Mouse (Mus musculus) mature B cell (primary cell): ENCODE results near the gene Keap1.
"Not testable (repeated sequence)": the region's sequence is repeated elsewhere in the genome, so short reads cannot be mapped to it uniquely, and the experiment has no call there.

Source experiments
- in situ Hi-C: fragments of 300-500 bp; cut with MboI; formaldehyde crosslinking; loops from 2 replicates; pipeline ENCODE4 v1.14.3; 2019

Gene Keap1

DNA sequence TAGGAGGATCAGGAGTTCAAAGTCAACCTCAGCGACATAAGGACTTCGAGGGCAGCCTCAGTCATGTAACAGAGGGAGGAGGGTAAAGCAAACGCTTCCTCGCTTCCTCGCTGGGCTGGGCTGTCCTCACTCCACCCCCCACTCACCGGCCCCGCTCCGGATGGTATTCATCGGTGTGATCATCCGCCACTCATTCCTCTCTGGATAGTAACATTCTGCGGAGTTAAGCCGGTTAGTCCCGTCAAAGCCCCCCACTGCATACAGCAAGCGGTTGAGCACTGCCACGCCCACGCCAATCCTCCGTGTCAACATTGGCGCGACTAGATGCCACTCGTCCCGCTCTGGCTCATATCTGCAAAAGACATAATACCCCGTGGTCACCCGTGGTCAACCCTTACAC is 7.6 kb downstream of the Keap1 start:
- in situ Hi-C loops: no loop called here

DNA sequence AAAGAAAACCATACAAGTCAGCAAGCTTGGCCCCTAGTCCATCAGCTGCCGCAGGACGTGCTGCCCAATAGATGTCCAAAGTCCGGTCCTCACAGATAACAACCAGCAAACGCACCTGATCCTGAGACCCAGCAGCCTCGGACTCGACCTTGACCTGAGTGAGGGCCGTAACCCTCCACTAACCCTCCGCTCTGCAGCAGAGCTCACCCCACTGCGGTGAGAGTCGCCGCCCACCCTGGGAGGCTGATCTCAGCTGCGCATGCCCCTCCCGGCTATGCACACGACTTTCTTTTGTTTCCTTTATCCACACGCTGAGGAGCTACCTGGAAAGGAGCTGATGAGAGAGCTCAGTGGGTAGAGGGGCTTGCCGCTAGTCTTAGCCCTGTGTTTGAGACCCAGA is 11.8 kb downstream of the Keap1 start:
- in situ Hi-C loops: no loop called here

DNA sequence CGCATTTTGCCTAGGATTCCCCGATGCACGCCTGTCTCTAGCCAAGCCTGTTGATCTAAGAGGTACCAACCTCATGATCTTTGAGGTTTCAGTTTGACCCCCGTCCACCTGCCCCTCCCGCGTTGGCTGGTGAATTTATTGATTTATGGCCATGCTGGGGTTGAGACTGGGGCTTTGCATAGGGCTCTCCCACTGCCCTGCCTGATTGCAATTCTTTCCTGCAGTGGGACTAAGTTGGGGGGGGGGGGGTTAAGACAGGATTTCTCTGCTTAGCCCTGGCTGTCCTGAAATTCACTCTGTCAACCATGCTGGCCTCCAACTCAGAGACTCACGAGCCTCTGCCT is 13.8 kb downstream of the Keap1 start:
- in situ Hi-C loops: no loop called here

DNA sequence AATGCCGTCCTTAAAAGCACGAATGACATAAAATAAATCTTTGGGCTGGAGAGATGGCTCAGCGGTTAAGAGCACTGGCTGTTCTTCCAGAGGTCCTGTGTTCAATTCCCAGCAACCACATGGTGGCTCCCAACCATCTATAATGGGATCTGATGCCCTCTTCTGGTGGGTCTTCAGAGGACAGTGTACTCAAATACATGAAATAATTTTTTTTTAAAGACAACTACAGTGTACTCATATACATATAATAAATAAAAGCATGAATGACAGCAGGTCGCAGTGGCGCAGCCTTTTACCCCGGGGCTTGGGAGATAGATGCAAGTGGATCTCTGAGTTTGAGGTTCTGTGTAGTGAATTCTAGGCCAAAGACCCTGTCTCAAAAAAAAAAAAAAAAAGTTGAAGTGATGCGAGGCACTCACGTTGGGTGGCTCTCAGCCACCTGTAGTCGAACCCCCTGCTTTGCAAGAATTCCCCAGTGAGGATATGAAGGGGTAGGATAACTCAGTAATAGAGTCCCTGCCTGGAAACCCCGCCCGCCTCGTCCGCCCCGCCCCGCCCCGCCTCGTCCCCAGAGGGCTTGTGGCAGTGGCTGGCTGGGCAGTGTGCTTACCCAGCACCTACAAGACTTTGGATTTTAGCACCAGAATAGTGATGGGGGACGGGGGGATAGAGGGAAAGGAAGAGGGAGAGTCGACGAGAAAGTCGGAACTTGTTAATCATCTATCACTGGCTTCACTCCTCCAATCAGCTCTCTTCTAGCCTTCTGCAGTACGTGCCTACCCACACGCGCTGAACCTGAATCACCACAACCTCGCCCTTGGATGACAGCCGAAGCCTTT is 14.4 kb downstream of the Keap1 start:
- in situ Hi-C loops: no loop called here

DNA sequence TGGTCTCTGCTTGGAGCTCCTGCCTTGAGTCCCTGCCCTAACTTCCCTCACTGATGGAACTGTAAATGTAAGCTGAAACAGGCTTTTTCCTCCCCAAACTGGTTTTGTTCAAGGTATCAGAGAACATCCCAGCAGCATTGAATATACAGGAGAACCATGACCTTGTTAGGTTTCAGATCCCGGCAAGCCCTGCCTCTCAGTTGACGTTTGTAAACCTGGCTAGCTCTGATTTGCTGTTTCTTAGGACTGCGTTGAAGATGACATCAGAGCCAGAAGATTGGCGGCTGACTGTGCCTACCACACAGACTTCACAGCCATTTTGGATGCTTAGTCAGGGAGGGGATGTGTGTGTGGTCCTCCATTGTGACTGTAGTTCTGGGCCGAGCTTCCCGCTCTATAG is 15.3 kb downstream of the Keap1 start:
- in situ Hi-C loops: no loop called here

DNA sequence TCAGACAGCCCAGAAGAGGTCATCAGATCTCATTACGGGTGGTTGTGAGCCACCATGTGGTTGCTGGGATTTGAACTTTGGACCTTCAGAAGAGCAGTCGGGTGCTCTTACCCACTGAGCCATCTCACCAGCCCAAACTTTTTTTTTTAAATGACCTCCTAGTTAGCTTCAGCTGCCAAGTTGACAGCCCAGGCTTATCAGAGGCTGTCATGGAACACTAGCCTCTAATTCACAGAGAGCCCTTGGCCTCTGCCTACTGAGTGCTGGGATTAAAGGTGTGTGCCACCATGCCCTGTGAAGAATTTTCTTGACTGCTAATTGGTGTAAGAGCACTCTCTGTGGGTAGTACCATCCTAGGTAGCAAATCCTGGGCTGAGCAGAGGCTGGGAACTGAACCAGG is 15.7 kb downstream of the Keap1 start:
- in situ Hi-C loops: not testable (repeated sequence)

DNA sequence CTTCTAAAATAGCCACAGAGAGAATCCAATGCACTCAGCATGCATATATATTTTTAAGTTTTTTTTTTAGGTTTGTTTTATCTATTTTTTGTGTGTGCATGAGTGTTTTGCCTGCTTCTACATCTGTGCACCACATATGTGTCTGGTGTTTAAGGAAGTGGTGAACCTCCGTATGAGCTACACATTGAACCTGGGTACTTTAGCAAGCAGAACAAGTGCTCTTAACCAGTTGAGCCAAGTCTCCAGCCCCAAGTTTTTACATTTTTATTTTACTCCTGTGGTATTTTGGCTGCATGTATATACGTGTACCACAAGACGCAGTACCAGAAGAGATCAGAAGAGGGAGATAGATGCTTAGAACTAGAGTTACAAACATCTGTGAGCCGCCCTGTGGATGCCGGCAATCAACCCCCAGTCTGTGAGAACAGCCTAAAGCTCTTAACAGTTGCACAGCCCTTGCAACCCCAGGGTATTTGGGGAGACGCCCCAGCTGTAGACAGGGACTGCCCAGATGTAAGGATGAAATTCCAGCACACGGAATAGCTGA is 17.7 kb downstream of the Keap1 start:
- in situ Hi-C loops: no loop called here

DNA sequence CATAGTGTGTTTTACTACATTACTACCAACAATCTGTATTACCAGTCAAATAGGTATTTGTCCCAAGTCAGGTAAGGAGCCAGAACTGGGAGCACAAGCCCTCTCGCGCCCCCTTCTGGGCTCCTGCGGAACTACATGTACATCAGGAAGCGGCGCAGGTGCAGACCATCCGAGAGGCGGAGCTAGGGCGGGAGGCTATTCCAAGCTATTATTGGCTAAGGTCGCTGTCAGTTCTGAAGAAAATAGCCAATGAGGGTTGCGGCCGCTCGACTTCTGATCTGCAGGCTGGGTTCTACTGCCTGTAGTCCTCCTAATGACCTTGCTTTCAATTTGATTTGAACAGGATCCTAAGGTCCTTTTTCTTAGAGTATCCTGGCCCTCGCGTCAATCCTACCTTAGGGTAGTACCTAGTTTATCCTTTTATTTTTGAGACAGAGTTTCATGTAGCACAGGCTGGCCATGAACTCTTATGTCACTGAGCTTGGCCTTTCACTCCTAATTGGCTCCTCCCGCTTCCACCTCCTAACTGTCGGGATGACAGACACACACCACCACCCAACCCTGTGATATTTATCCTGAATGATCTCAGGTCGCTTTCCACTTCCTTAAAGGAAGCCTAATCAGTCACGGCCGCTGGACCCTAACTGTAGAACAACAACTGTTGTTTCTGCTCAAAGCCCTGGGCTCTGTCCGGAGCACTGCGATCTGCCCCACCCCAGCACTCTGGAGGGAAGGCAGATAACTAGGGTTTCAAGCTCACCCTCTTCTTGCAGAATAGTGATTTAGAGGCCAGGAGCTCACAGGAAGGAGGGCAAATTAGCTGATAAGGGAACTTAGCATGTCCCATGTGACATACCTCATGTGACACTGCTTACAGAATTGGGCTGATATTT is 18.4 kb downstream of the Keap1 start:
- in situ Hi-C loops: no loop called here

DNA sequence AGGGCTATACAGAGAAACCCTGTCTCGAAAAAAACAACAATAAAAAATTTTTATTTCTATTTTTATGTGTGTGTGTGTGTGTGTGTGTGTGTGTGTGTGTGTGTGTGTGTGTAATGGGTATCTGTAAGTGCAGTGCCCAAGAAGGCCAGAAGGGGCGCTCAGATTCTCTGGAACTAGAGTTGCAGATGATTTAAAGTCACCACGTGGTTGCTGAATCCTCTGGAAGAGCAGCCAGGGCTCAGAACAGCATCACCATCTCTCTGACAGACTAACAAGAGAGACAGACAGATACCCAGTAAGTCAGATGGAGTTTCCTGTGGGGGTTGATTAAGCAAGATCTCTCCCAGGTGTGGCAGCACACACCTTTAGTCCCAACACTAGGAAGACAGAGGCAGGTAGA is 19.3 kb downstream of the Keap1 start:
- in situ Hi-C loops: no loop called here

DNA sequence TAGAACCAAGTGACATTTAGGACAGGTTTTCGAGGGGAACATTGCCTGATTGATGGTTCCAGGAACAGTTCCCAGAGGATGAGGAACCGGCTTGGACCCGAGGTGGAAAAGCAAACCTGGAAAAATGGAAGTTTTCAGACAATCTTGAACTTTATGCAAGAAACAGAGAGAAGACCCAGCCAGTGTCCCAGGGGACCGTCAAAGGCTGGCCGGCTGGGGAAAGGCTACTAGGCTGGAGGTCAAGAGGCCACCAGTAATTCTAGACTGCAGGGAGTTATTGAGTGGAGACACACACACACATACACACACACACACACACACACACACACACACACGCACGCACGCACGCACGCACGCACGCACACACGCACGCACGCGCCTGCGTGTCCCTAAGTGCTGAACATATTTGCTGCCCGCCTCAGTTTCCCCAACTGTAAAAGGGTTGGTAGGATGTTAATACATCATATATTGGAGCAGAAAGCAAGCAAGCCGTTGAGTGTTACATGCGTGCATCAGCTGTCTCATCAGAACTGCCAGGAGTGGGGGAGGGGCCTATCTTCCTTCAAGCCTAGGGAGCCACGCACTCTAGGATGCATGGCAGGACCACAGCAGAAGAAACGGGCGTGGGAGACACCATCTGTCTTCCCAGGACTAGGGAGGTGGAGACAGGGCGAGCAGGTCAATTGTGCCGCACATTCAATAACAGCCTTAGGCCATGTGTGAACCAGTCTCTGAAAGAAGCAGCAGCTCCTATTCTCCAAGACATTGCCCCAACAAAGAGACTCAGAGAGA is 22.9 kb downstream of the Keap1 start:
- in situ Hi-C loops: no loop called here

DNA sequence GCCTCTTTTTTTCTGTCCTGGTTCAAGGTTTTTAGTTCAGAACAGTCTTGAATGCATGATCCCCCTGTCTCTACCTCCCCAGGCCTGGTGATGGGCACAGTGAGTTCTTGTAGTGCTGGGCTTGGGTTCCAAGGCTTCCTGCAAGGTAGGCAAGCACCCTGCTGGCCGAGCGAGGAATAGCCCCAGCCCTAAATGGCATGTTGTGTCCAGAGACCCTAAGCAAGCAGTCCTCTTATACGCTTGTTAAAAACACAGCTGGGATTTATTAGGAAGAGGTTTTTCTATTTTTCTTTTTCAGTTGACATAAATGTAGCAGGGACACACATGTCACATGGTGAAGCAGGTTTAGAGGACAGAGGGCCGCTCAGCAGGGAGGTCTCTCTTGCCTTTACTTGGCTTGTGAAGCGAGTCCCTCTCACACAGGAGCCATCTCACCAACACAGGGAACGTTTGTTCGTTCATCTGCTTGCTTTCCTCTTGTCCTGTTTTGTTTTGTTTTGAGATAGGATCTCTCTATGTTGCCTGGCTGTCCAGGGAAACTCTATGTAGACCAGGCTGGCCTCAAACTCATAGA is 25.5 kb downstream of the Keap1 start:
- in situ Hi-C loops: no loop called here

DNA sequence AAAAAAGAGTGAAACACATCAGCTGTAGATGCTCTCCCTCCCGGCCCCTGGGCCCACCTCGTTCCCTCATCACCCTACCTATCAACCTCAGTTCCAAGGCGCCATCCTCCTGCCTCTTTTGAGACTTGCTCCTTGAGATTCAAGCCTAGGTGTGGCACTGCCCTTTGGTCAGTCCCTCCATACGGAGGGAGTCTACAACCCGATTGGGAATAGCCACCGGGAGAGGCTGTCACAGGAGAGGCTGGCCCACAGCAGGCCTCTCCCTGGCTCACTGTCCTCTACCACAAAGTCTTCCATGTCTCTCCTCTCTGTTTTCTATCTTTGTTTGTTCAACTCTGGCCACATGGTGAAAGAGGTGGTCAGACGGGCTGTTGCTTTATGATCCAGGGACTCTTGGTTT is 27.5 kb downstream of the Keap1 start:
- in situ Hi-C loops: no loop called here

DNA sequence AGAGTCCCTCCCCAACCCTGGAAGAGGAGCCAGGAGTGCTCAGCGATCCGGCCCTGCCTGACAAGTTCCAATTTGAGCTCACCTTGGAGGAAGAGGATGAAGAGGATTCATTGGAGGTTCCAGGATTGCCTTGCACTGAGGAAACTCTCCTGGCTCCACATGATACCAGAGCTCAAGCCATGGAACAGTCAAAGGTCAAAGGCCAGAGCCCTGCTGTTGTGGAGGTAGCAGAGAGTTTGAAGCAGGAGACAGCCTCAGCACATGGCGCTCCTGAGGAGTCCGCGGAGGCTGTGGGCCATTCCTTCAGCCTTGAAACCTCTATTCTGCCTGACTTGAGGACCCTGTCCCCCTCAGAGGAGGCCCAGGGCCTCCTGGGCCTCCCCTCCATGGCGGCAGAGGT is 28.3 kb downstream of the Keap1 start:
- in situ Hi-C loops: no loop called here

DNA sequence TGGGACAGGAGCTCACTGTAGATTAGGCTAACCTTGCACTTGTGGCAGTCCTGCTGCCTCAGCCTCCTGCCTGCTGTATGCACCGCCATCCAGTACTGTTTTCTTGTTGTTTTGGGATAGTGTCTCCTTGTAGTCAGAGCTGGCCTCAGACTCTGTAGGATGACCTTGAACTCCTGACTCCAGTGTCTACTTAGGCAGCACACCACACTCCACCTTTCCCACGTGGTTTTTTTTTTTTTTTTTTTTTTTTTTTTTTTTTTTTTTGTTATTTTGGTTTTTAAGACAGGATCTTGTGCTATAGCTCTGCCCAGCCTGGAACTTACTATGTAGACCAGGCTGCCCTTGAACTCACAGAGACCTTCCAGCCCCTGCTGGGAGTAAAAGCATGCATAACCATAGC is 30.5 kb downstream of the Keap1 start:
- in situ Hi-C loops: no loop called here

DNA sequence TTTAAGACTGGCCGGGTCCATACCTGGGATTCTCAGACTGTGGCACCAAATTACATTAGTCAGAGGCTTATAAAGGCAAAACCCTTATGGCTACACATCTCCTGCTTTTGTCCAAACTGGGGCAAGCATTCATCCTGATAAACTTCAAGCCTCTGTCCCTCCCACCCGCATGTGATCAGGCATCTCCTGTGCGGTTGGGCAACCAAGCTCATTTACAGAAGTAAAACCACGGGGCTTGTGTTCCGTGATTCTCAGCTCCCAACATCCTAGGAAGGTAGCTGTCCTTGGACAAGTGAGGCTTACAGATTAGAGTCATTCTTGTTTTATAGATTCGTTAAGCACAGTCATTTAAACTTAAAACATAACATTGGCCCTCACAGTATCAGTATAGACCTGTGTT is 32.3 kb downstream of the Keap1 start:
- in situ Hi-C loops: no loop called here

DNA sequence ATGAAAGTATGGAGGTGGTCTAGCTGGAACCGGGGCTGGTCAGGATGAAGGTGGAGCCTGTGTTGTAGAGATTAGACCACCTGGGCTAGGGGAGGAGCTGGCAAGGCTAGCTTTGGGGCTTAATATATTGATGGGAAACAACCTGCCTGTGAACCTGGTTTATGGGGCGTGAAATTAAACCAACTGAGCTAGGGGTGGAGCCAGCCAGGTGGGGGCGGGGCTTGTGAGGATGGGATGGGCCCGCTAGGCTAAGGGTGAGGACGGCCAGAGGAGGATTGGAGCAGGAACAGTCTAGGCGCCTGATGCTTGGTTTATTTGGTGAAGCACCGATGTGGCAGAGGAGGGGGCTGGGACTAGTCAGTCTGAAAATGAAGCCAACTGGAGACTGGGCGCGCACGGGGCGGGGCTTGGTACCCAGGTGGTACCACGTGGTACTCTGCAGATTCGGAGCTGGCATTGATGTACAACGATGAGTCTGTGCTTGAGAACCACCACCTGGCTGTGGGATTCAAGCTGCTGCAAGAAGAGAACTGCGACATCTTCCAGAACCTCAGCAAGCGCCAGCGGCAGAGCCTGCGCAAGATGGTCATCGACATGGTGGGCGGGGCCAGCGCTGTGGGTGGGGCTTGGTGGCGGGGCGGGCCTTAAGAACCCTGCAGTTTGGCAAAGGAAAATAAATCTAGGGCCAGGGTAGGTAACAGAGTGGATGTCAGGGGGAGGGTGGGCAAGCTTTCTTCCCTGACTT is 34.5 kb downstream of the Keap1 start:
- in situ Hi-C loops: no loop called here

DNA sequence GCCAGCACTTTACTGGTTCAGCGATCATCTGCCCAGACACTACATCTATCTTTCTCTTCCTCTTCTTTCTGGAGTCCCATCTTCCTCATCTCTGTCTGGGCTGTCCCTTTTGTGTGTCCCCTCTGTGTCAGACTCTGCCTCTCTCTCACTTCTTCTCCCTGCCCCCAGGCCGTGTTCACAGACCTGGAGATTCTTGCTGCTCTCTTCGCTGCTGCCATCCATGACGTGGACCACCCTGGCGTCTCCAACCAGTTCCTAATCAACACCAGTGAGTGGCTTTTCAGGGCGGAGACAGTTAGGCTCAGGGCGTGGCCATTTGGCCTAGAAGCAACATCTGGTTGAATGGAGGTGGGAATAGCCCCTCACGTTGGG is 35.0 kb downstream of the Keap1 start:
- in situ Hi-C loops: no loop called here

DNA sequence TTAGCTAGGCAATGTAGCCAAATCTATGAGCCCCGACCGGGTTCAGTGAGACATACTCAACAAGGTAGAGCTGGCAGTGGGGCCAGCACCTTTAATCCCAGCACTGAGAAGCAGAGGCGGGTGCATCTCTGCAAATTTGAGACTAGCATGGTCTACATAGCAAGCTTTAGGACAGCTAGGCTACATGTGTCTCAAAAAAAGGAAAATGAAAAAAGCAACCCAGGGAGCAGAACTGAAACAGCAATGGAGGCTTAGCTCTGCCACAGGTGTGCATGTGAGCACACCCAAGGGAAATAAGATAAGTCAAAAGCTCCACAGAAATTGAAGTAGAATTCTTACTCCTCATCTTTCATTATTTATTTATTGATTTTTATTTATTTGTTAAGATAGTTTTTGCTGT is 40.2 kb downstream of the Keap1 start:
- in situ Hi-C loops: no loop called here

DNA sequence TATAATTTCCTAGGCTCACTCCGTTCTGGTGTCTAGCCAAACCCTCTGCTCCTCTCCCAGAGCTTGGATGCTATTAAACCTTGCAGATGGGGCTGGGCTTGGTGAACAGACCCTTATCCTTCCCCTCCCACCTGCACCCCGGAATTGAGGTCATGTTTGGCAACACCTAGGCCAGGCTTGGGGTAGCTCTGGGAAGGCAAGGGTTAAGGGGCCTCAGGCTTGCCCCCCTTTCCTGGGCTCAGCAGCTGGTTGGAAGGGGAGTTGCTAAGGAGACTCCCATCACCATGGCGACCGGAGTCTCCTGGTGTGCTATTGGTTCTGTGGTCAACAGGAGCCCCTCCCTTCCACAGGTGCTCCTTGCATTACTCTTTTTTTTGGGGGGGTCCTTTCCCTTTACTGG is 41.2 kb downstream of the Keap1 start:
- in situ Hi-C loops: no loop called here

DNA sequence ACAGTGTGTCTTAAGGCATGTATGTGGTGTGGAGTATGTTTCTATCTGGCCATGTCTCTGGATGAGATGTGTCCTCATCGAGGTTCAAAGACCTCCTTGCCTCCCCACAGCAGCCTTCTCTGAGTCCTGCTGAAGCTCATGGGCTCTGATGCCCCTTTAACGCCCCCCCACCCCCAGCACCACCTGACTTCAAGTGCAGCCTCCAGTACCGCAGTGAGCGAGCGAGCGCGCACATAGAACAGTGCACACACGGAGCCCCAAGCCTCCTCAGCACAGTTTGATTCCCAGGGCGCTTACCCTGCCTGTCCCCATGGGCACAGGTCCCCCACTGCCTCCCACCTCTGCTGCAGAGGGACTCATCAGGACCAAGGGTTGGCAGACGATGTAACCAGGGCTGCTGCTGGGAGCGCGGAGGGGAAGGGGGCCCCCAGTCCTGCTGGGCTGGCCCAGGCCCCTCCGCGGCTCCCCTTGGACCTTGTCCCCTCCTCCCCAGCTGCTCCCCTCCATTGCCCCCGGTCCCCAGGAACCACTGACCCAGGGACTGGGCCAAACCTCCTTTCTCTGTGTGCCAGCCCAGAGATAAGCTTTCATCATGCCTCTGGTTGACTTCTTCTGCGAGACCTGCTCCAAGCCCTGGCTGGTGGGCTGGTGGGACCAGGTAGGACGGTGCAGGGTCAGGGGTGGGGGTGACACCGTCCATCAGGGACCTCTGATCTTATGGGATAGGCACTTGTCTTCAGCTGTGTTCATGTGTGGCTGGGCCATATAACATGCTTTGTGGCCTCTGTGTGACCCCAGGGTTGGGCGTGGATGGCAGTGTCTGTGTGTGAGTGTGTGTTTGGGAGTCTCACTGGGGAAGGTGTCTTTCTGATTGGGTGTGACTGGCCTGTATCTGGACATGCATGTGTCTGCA is 42.4 kb downstream of the Keap1 start:
- in situ Hi-C loops: no loop called here
